Mouse (Mus musculus) small intestine, adult 2 months (tissue): ENCODE results near the gene Aqp2.

Experiments
- CTCF ChIP-seq: fragments of 200-500 bp; IDR thresholded peaks from 2 replicates; pipeline ENCODE4 v1.5.1; 2012; ENCODE audit warnings: low read depth, mild to moderate bottlenecking, control low read depth, inconsistent platforms, low read length, moderate library complexity, mixed read lengths; ENCODE audit not compliant: insufficient replicate concordance, insufficient read length; ENCODE audit errors: extremely low read depth
- POLR2A ChIP-seq: fragments of 200-500 bp; IDR thresholded peaks from 2 replicates; pipeline ENCODE4 v1.6.1; 2012; ENCODE audit warnings: low read depth, mild to moderate bottlenecking, control low read depth, inconsistent platforms, low read length, moderate library complexity

DNA sequence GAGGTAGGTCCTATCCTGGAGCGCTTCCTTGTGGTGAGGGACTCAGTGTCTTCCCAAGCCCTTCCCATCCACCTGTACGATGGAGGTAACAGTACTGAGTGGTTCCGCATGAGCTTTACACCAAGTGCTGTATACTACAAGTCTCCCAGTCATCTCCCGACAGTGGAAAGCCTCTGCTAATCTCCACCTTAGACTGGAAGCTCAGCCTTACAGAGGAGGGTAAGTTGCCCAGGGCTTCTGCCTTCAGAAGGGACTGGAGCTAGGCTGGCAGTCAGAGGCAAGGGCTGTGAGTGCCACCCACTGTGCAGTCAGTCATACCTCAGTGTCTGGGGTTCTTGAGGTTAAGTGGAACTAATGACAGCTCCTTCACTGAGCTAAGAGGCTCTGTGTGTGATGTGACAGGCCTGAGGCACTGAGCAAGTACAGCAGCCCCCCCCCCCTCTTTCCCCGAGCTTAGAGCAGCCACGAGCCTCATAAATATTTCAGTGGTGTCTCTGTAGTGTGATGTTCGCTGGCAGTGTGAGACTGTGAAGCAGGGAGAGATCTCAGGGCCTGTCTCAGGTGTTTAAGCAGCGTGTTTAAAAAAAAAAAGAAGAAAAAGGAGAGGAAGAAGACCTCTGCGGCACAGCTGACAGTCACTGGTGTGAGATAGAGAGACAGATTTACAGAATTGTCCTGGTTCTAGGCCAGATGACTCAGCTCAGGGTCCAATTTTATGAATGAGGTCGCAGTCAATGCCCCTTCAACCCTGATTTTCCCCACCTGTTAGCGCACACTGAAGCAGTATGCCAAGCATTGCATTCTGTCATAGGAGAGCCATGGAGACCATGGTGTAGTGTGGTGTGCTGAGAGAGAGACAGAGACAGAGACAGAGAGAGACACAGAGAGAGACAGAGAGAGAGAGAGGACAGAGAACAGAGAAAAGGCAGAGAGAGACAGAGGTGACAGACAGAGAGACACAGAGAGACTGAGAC is 41.7 kb upstream of the Aqp2 start:
- TF ChIP-seq CTCF (no peak), POLR2A (no peak)
